Mouse (Mus musculus) lung, embryonic 14.5 days (tissue): ENCODE measurements around the gene Gpm6a. TPM values are rescaled to one million over a fixed set of nuclear protein-coding genes. Genes with fewer than 3 reads are reported as not detected.
"Not testable (repeated sequence)": the region's sequence is repeated elsewhere in the genome, so short reads cannot be mapped to it uniquely, and the experiment has no call there.

Experiments used
- ATAC-seq: fragments of 200-750 bp; cut with Nextera tagmentation; 2 replicates; pipeline ENCODE4 v1.8.0; 2017; ENCODE audit warnings: mild to moderate bottlenecking, moderate TSS enrichment, moderate library complexity; ENCODE audit not compliant: insufficient read depth
- DNase-seq: peaks from one replicate; pipeline ENCODE4 v3.0.0-alpha.2; 2015
- H3K27ac ChIP-seq: fragments of 300-500 bp; sonication (generic); 2 replicates; pipeline ENCODE4 v1.5.1; 2014; ENCODE audit warnings: low read depth, mild to moderate bottlenecking, moderate library complexity
- H3K27me3 ChIP-seq: fragments of 300-500 bp; sonication (generic); 2 replicates; pipeline ENCODE4 v1.6.1; 2014; ENCODE audit warnings: low read length, control low read depth; ENCODE audit not compliant: insufficient read depth
- H3K36me3 ChIP-seq: fragments of 300-500 bp; sonication (generic); 2 replicates; pipeline ENCODE4 v1.6.1; 2014; ENCODE audit warnings: control low read depth; ENCODE audit not compliant: insufficient read depth
- H3K4me1 ChIP-seq: fragments of 300-500 bp; sonication (generic); 2 replicates; pipeline ENCODE4 v1.6.1; 2014; ENCODE audit warnings: antibody characterized with exemption, control low read depth; ENCODE audit not compliant: insufficient read depth
- H3K4me2 ChIP-seq: fragments of 300-500 bp; sonication (generic); 2 replicates; pipeline ENCODE4 v1.6.1; 2014; ENCODE audit warnings: mild to moderate bottlenecking
- H3K4me3 ChIP-seq: fragments of 300-500 bp; sonication (generic); 2 replicates; pipeline ENCODE4 v1.5.1; 2014; ENCODE audit warnings: low read depth, low read length
- H3K9ac ChIP-seq: fragments of 300-500 bp; sonication (generic); 2 replicates; pipeline ENCODE4 v1.6.1; 2014
- H3K9me3 ChIP-seq: fragments of 300-500 bp; sonication (generic); 2 replicates; pipeline ENCODE4 v1.6.1; 2016; ENCODE audit warnings: low read depth, low read length, control low read depth
- CTCF ChIP-seq: IDR thresholded peaks from 2 replicates; pipeline ENCODE4 v1.5.1; 2016; ENCODE audit warnings: antibody characterized with exemption, low read depth
- WGBS: fragments of 180-500 bp; shearing (Covaris S2); extraction: QIAGEN DNeasy Blood & Tissue Kit; methylation state at CpG from one replicate; pipeline ENCODE4 v1.1.7; 2014; 5-methylcytosine and 5-hydroxymethylcytosine counted together
- polyA plus RNA-seq: library from polyadenylated mRNA; unstranded; fragments of >200 nt; fragmentation: Nextera tagmentation; extraction: Ambion mirVana; gene quantifications from 2 replicates; pipeline ENCODE4 v1.2.1, GENCODE M21; 2014

Gpm6a gene
- polyA plus RNA-seq, 1 experiment from 2014 or later = 15.5 TPM

- no peak overlapping the region for H3K27ac ChIP-seq
- DNase-seq (no peak), ATAC-seq (no peak)
- H3K4me3 ChIP-seq = no peak overlapping the region
- no peaks in the 10 kb centered on the region for H3K4me1 ChIP-seq
- no peaks in the 10 kb centered on the region for H3K9me3 ChIP-seq
- no peak overlapping the region for H3K9ac ChIP-seq
- H3K27me3 ChIP-seq = no peaks in the 10 kb centered on the region
- no peak for TF ChIP-seq CTCF
- no peak overlapping the region for H3K4me2 ChIP-seq
- H3K36me3 ChIP-seq = no peaks in the 10 kb centered on the region
Measured at GRCm38 (mm10) chr8:55035416-55035815, 80.8 kb downstream of the Gpm6a start.

- DNase-seq = no peak
- Histone ChIP-seq H3K4me3 (no peak overlapping the region), H3K9me3 (no peaks in the 10 kb centered on the region), H3K27ac (no peak overlapping the region), H3K27me3 (no peaks in the 10 kb centered on the region), H3K4me1 (no peaks in the 10 kb centered on the region), H3K36me3 (no peaks in the 10 kb centered on the region), H3K9ac (no peak overlapping the region), H3K4me2 (no peak overlapping the region)
- ATAC-seq = no peak
- 61% methylated on average over 1 of the region's 1 CpGs for WGBS
- TF ChIP-seq CTCF = no peak
Measured at GRCm38 (mm10) chr8:55042955-55043354, 88.3 kb downstream of the Gpm6a start.

- no peak for TF ChIP-seq CTCF
- no peak overlapping the region for H3K4me2 ChIP-seq
- H3K36me3 ChIP-seq = no peaks in the 10 kb centered on the region
- H3K4me3 ChIP-seq = no peak overlapping the region
- WGBS = 75% methylated on average over 3 of the region's 3 CpGs
- H3K9ac ChIP-seq = no peak overlapping the region
- H3K4me1 ChIP-seq = no peaks in the 10 kb centered on the region
- ATAC-seq = no peak
- H3K27me3 ChIP-seq = no peaks in the 10 kb centered on the region
- no peaks in the 10 kb centered on the region for H3K9me3 ChIP-seq
- DNase-seq = no peak
- no peak overlapping the region for H3K27ac ChIP-seq
Measured at GRCm38 (mm10) chr8:55048396-55048795, 93.8 kb downstream of the Gpm6a start.

GRCm38 (mm10) chr8:55049979-55050378 lies 95.3 kb downstream of the Gpm6a start:
- H3K4me2 ChIP-seq = no peak overlapping the region
- ATAC-seq = no peak
- H3K36me3 ChIP-seq = no peaks in the 10 kb centered on the region
- H3K4me1 ChIP-seq = no peaks in the 10 kb centered on the region
- H3K9ac ChIP-seq = no peak overlapping the region
- 70% methylated on average over 4 of the region's 4 CpGs for WGBS
- H3K4me3 ChIP-seq = no peak overlapping the region
- no peak overlapping the region for H3K27ac ChIP-seq
- DNase-seq = no peak
- H3K9me3 ChIP-seq = no peaks in the 10 kb centered on the region
- H3K27me3 ChIP-seq = no peaks in the 10 kb centered on the region
- TF ChIP-seq CTCF = no peak

- H3K4me2 ChIP-seq, H3K4me1 ChIP-seq, H3K27me3 ChIP-seq, H3K36me3 ChIP-seq, H3K9ac ChIP-seq, H3K9me3 ChIP-seq, H3K27ac ChIP-seq, H3K4me3 ChIP-seq, ATAC-seq, DNase-seq: not testable (repeated sequence)
- WGBS = 88% methylated on average over 2 of the region's 2 CpGs
Measured at GRCm38 (mm10) chr8:55068811-55069210, 114.2 kb downstream of the Gpm6a start.

GRCm38 (mm10) chr8:55073481-55073880 lies 118.8 kb downstream of the Gpm6a start:
- DNase-seq (no peak), ATAC-seq (no peak)
- no peaks in the 10 kb centered on the region for H3K36me3 ChIP-seq
- TF ChIP-seq CTCF = no peak
- no peak overlapping the region for H3K27ac ChIP-seq
- no peak overlapping the region for H3K4me2 ChIP-seq
- H3K4me3 ChIP-seq = no peak overlapping the region
- H3K9ac ChIP-seq = no peak overlapping the region
- 89% methylated on average over 10 of the region's 10 CpGs for WGBS
- H3K4me1 ChIP-seq = no peaks in the 10 kb centered on the region
- H3K9me3 ChIP-seq = no peaks in the 10 kb centered on the region
- no peaks in the 10 kb centered on the region for H3K27me3 ChIP-seq

GRCm38 (mm10) chr8:55102195-55102594 lies 147.6 kb downstream of the Gpm6a start:
- no peak overlapping the region for H3K4me3 ChIP-seq
- H3K36me3 ChIP-seq = no peaks in the 10 kb centered on the region
- H3K9me3 ChIP-seq = no peaks in the 10 kb centered on the region
- H3K9ac ChIP-seq = no peak overlapping the region
- no peak overlapping the region for H3K4me2 ChIP-seq
- no peak for ATAC-seq
- H3K27ac ChIP-seq = no peak overlapping the region
- H3K27me3 ChIP-seq = no peaks in the 10 kb centered on the region
- DNase-seq = no peak
- no peak for TF ChIP-seq CTCF
- no peaks in the 10 kb centered on the region for H3K4me1 ChIP-seq

- Histone ChIP-seq H3K36me3 (no peaks in the 10 kb centered on the region), H3K9ac (no peak overlapping the region), H3K4me3 (no peak overlapping the region), H3K4me1 (no peaks in the 10 kb centered on the region), H3K9me3 (no peaks in the 10 kb centered on the region), H3K27ac (no peak overlapping the region), H3K27me3 (no peaks in the 10 kb centered on the region), H3K4me2 (no peak overlapping the region)
- DNase-seq = no peak
- WGBS = 59% methylated on average over 2 of the region's 2 CpGs
- no peak for ATAC-seq
- no peak for TF ChIP-seq CTCF
Measured at GRCm38 (mm10) chr8:55103065-55103464, 148.4 kb downstream of the Gpm6a start.
